Mouse (Mus musculus): ENCODE results near the gene Naa20. TPM values are rescaled to one million over a fixed set of nuclear protein-coding genes. Genes with fewer than 3 reads are reported as not detected.
A peak's percentile ranks its signal among the peaks of the same experiment; 100 is the strongest.

Gene Naa20
- polyA plus RNA-seq, 1 experiment from 2014 or later: 156 TPM

GRCm38 (mm10) chr2:145866238-145866637, 35.7 kb upstream of the Naa20 start:
- Histone ChIP-seq H3K4me2 (ENCODE audit: low read depth) (no peak overlapping the region), H3K27me3 (ENCODE audit: control insufficient read depth, insufficient read depth, low read length) (no peaks in the 10 kb centered on the region), H3K9ac (ENCODE audit: low read length) (no peak overlapping the region), H3K27ac (ENCODE audit: low read depth, low read length) (no peak overlapping the region), H3K4me1 (ENCODE audit: control insufficient read depth, insufficient read depth, low read length) (no peaks in the 10 kb centered on the region), H3K36me3 (ENCODE audit: control insufficient read depth, insufficient read depth, low read length) (no peaks in the 10 kb centered on the region), H3K4me3 (ENCODE audit: low read depth, low read length) (no peak overlapping the region), H3K9me3 (ENCODE audit: control insufficient read depth, low read length) (no peaks in the 10 kb centered on the region)
- ATAC-seq (ENCODE audit: insufficient read depth, low FRiP score, low TSS enrichment) (no peak), DNase-seq (ENCODE audit: low spot score) (no peak)
- 92% methylated on average over 3 of the region's 3 CpGs for WGBS

GRCm38 (mm10) chr2:145866695-145867449, 35.0 kb upstream of the Naa20 start:
- H3K27ac ChIP-seq (ENCODE audit: low read depth, low read length): no peak overlapping the region
- no peaks in the 10 kb centered on the region for H3K27me3 ChIP-seq (ENCODE audit: control insufficient read depth, insufficient read depth, low read length)
- no peaks in the 10 kb centered on the region for H3K9me3 ChIP-seq (ENCODE audit: control insufficient read depth, low read length)
- DNase-seq (ENCODE audit: low spot score) (no peak), ATAC-seq (ENCODE audit: insufficient read depth, low FRiP score, low TSS enrichment) (no peak)
- no peaks in the 10 kb centered on the region for H3K4me1 ChIP-seq (ENCODE audit: control insufficient read depth, insufficient read depth, low read length)
- H3K36me3 ChIP-seq (ENCODE audit: control insufficient read depth, insufficient read depth, low read length): no peaks in the 10 kb centered on the region
- WGBS: 93% methylated on average over 11 of the region's 11 CpGs
- no peak overlapping the region for H3K9ac ChIP-seq (ENCODE audit: low read length)
- H3K4me3 ChIP-seq (ENCODE audit: low read depth, low read length): no peak overlapping the region
- no peak overlapping the region for H3K4me2 ChIP-seq (ENCODE audit: low read depth)

- Histone ChIP-seq H3K9ac (ENCODE audit: low read length) (no peak overlapping the region), H3K9me3 (ENCODE audit: control insufficient read depth, low read length) (no peaks in the 10 kb centered on the region), H3K36me3 (ENCODE audit: control insufficient read depth, insufficient read depth, low read length) (no peaks in the 10 kb centered on the region), H3K4me1 (ENCODE audit: control insufficient read depth, insufficient read depth, low read length) (no peaks in the 10 kb centered on the region), H3K27me3 (ENCODE audit: control insufficient read depth, insufficient read depth, low read length) (no peaks in the 10 kb centered on the region), H3K4me3 (ENCODE audit: low read depth, low read length) (no peak overlapping the region), H3K27ac (ENCODE audit: low read depth, low read length) (no peak overlapping the region), H3K4me2 (ENCODE audit: low read depth) (no peak overlapping the region)
- WGBS: 91% methylated on average over 4 of the region's 4 CpGs
- ATAC-seq (ENCODE audit: insufficient read depth, low FRiP score, low TSS enrichment) (no peak), DNase-seq (ENCODE audit: low spot score) (no peak)
These were observed 30.6 kb upstream of the Naa20 start for GRCm38 (mm10) chr2:145871308-145871707.

- no peak overlapping the region for H3K9ac ChIP-seq (ENCODE audit: low read length)
- H3K9me3 ChIP-seq (ENCODE audit: control insufficient read depth, low read length): no peaks in the 10 kb centered on the region
- H3K36me3 ChIP-seq (ENCODE audit: control insufficient read depth, insufficient read depth, low read length): no peaks in the 10 kb centered on the region
- H3K4me1 ChIP-seq (ENCODE audit: control insufficient read depth, insufficient read depth, low read length): no peaks in the 10 kb centered on the region
- 78% methylated on average over 1 of the region's 1 CpGs for WGBS
- no peak overlapping the region for H3K4me2 ChIP-seq (ENCODE audit: low read depth)
- no peak for ATAC-seq (ENCODE audit: insufficient read depth, low FRiP score, low TSS enrichment)
- H3K4me3 ChIP-seq (ENCODE audit: low read depth, low read length): no peak overlapping the region
- H3K27me3 ChIP-seq (ENCODE audit: control insufficient read depth, insufficient read depth, low read length): no peaks in the 10 kb centered on the region
- DNase-seq (ENCODE audit: low spot score): no peak
- H3K27ac ChIP-seq (ENCODE audit: low read depth, low read length): no peak overlapping the region
These were observed 29.8 kb upstream of the Naa20 start for GRCm38 (mm10) chr2:145872099-145872498.

GRCm38 (mm10) chr2:145873953-145874352, 27.9 kb upstream of the Naa20 start:
- no peak for ATAC-seq (ENCODE audit: insufficient read depth, low FRiP score, low TSS enrichment)
- WGBS: 93% methylated on average over 1 of the region's 1 CpGs

GRCm38 (mm10) chr2:145874879-145875482, 26.9 kb upstream of the Naa20 start:
- Histone ChIP-seq H3K4me3 (ENCODE audit: low read depth, low read length) (no peak overlapping the region), H3K9ac (ENCODE audit: low read length) (no peak overlapping the region), H3K36me3 (ENCODE audit: control insufficient read depth, insufficient read depth, low read length) (no peaks in the 10 kb centered on the region), H3K4me2 (ENCODE audit: low read depth) (no peak overlapping the region), H3K27ac (ENCODE audit: low read depth, low read length) (no peak overlapping the region), H3K27me3 (ENCODE audit: control insufficient read depth, insufficient read depth, low read length) (no peaks in the 10 kb centered on the region), H3K9me3 (ENCODE audit: control insufficient read depth, low read length) (no peaks in the 10 kb centered on the region), H3K4me1 (ENCODE audit: control insufficient read depth, insufficient read depth, low read length) (no peaks in the 10 kb centered on the region)
- DNase-seq (ENCODE audit: low spot score): no peak
- no peak for ATAC-seq (ENCODE audit: insufficient read depth, low FRiP score, low TSS enrichment)
- WGBS: 71% methylated on average over 3 of the region's 3 CpGs

More at GRCm38 (mm10) chr2:145873953-145874352, 27.9 kb upstream of the Naa20 start:
- Histone ChIP-seq H3K4me2 (ENCODE audit: low read depth) (no peak overlapping the region), H3K4me1 (ENCODE audit: control insufficient read depth, insufficient read depth, low read length) (no peaks in the 10 kb centered on the region), H3K36me3 (ENCODE audit: control insufficient read depth, insufficient read depth, low read length) (no peaks in the 10 kb centered on the region), H3K9me3 (ENCODE audit: control insufficient read depth, low read length) (no peaks in the 10 kb centered on the region), H3K27me3 (ENCODE audit: control insufficient read depth, insufficient read depth, low read length) (no peaks in the 10 kb centered on the region), H3K27ac (ENCODE audit: low read depth, low read length) (no peak overlapping the region), H3K9ac (ENCODE audit: low read length) (no peak overlapping the region), H3K4me3 (ENCODE audit: low read depth, low read length) (no peak overlapping the region)
- no peak for DNase-seq (ENCODE audit: low spot score)

- Histone ChIP-seq H3K27ac (ENCODE audit: low read depth, low read length) (no peak overlapping the region), H3K4me1 (ENCODE audit: control insufficient read depth, insufficient read depth, low read length) (no peaks in the 10 kb centered on the region), H3K36me3 (ENCODE audit: control insufficient read depth, insufficient read depth, low read length) (no peaks in the 10 kb centered on the region), H3K9me3 (ENCODE audit: control insufficient read depth, low read length) (no peaks in the 10 kb centered on the region), H3K4me3 (ENCODE audit: low read depth, low read length) (no peak overlapping the region), H3K27me3 (ENCODE audit: control insufficient read depth, insufficient read depth, low read length) (no peaks in the 10 kb centered on the region), H3K9ac (ENCODE audit: low read length) (no peak overlapping the region), H3K4me2 (ENCODE audit: low read depth) (no peak overlapping the region)
- DNase-seq (ENCODE audit: low spot score) (no peak), ATAC-seq (ENCODE audit: insufficient read depth, low FRiP score, low TSS enrichment) (no peak)
- WGBS: 90% methylated on average over 3 of the region's 3 CpGs
These were observed 24.7 kb upstream of the Naa20 start for GRCm38 (mm10) chr2:145877191-145877590.

- no peaks in the 10 kb centered on the region for H3K9me3 ChIP-seq (ENCODE audit: control insufficient read depth, low read length)
- no peak for ATAC-seq (ENCODE audit: insufficient read depth, low FRiP score, low TSS enrichment)
- no peak overlapping the region for H3K4me2 ChIP-seq (ENCODE audit: low read depth)
- H3K4me3 ChIP-seq (ENCODE audit: low read depth, low read length): no peak overlapping the region
- 0 out of 2 replicates have a peak overlapping the region, but pooled peaks have one; percentile 21 for H3K27ac ChIP-seq (ENCODE audit: low read depth, low read length)
- H3K27me3 ChIP-seq (ENCODE audit: control insufficient read depth, insufficient read depth, low read length): no peaks in the 10 kb centered on the region
- no peak overlapping the region for H3K9ac ChIP-seq (ENCODE audit: low read length)
- WGBS: 58% methylated on average over 11 of the region's 11 CpGs
- H3K36me3 ChIP-seq (ENCODE audit: control insufficient read depth, insufficient read depth, low read length): no peaks in the 10 kb centered on the region
- DNase-seq (ENCODE audit: low spot score): no peak
- no peaks in the 10 kb centered on the region for H3K4me1 ChIP-seq (ENCODE audit: control insufficient read depth, insufficient read depth, low read length)
These were observed 20.8 kb upstream of the Naa20 start for GRCm38 (mm10) chr2:145880887-145881747.

Measured in neural tube, embryonic 11.5 days (tissue).